8 mouse cellular contexts compared by ENCODE assay signal in genomic region chr12:12680371-12680921, GRCm38 (mm10).
DNase-seq lines count a peak whose midpoint lies in the region; ATAC-seq lines count a peak whose summit lies in the region.

No protein-coding gene starts in this region.

- peak overlapping the region; percentile 44 for H3K4me2 ChIP-seq in embryonic facial prominence, embryonic 11.5 days (ENCODE audit: low read depth, low read length)
- peak overlapping the region; percentile 48 for H3K4me2 ChIP-seq in neural tube, embryonic 15.5 days

- H3K9me3 ChIP-seq in embryonic facial prominence, embryonic 11.5 days (replicated peaks; ENCODE audit: control insufficient read depth, low read length): no peaks in the 10 kb centered on the region
- no peaks in the 10 kb centered on the region for H3K9me3 ChIP-seq in neural tube, embryonic 15.5 days (replicated peaks)

- peak; percentile 5 for DNase-seq in gastrocnemius, postnatal 14 days
- DNase-seq in gastrocnemius, adult 8-10 months (ENCODE audit: low spot score in 2 of 2): no peak
- peak; percentile 82 for DNase-seq in embryonic facial prominence, embryonic 11.5 days (ENCODE audit: low spot score)
- DNase-seq in heart, postnatal 4 days: peak; percentile 35
- DNase-seq in left cerebral cortex, postnatal 36 days (ENCODE audit: low spot score in 2 of 2): peak; percentile 50 to 65

- no peaks in the 10 kb centered on the region for H3K27me3 ChIP-seq in embryonic facial prominence, embryonic 11.5 days (ENCODE audit: control insufficient read depth, insufficient read depth, low read length)
- no peaks in the 10 kb centered on the region for H3K27me3 ChIP-seq in neural tube, embryonic 15.5 days (replicated peaks)

- H3K27ac ChIP-seq in embryonic facial prominence, embryonic 11.5 days (replicated peaks; ENCODE audit: low read depth, low read length): peak overlapping the region; percentile 77
- peak overlapping the region; percentile 87 for H3K27ac ChIP-seq in neural tube, embryonic 15.5 days (replicated peaks)

- H3K4me3 ChIP-seq in embryonic facial prominence, embryonic 11.5 days (ENCODE audit: low read depth, low read length): peak overlapping the region; percentile 19
- H3K4me3 ChIP-seq in neural tube, embryonic 15.5 days (replicated peaks): peak overlapping the region; percentile 18

- ATAC-seq in embryonic facial prominence, embryonic 11.5 days (replicated peaks; ENCODE audit: insufficient number of reproducible peaks, low FRiP score, low TSS enrichment, low read depth): peak; percentile 86
- peak; percentile 89 for ATAC-seq in neural tube, embryonic 15.5 days (ENCODE audit: low FRiP score)
- ATAC-seq in erythroid progenitor cell, adult 5-6 weeks (replicated peaks; ENCODE audit: low FRiP score, poor library complexity, severe bottlenecking): no peak
- no peak for ATAC-seq in CD4-positive, CD25-positive, alpha-beta regulatory T cell, adult 4 months

- intact Hi-C loops in gastrocnemius, postnatal 14 days (cut with DNase I; ENCODE audit: low total_unique reads): no loop called here
- intact Hi-C loops in left cerebral cortex, postnatal 36 days (cut with DNase I): loop anchor here (1.0 to 10.0 kb wide), 2 partner anchors 258 to 534 kb away; no protein-coding TSS in a partner anchor

- WGBS in embryonic facial prominence, embryonic 11.5 days: 11% methylated on average over 14 of the region's 14 CpGs
- WGBS in neural tube, embryonic 15.5 days: 4% methylated on average over 14 of the region's 14 CpGs

- peak overlapping the region; percentile 64 for H3K9ac ChIP-seq in embryonic facial prominence, embryonic 11.5 days (replicated peaks; ENCODE audit: low read length)
- H3K9ac ChIP-seq in neural tube, embryonic 15.5 days (replicated peaks): peak overlapping the region; percentile 12; the same call in 1 of the 2 replicates

- H3K36me3 ChIP-seq in embryonic facial prominence, embryonic 11.5 days (replicated peaks; ENCODE audit: control insufficient read depth, insufficient read depth, low read depth, low read length): no peaks in the 10 kb centered on the region
- H3K36me3 ChIP-seq in neural tube, embryonic 15.5 days: no peaks in the 10 kb centered on the region

- peaks cover 4% of the 10 kb centered on the region; the same call in 1 of the 2 replicates for H3K4me1 ChIP-seq in embryonic facial prominence, embryonic 11.5 days (ENCODE audit: control insufficient read depth, insufficient read depth, low read length)
- H3K4me1 ChIP-seq in neural tube, embryonic 15.5 days: peaks cover 47% of the 10 kb centered on the region

Comparison
In these comparisons a context has a peak if more than half of its experiments do, and no peak if none do; other contexts are left out.
1. DNase-seq: peak in gastrocnemius, postnatal 14 days (single experiment), embryonic facial prominence, embryonic 11.5 days (single experiment), heart, postnatal 4 days (single experiment) and left cerebral cortex, postnatal 36 days (2 of 2); none in gastrocnemius, adult 8-10 months (0 of 2).
2. ATAC-seq: peak in embryonic facial prominence, embryonic 11.5 days (single experiment) and neural tube, embryonic 15.5 days (single experiment); none in erythroid progenitor cell, adult 5-6 weeks (single experiment) and CD4-positive, CD25-positive, alpha-beta regulatory T cell, adult 4 months (single experiment).